Mouse (Mus musculus): ENCODE results near the gene Traf1.

Gene Traf1

GRCm38 (mm10) chr2:34966243-34966934 lies 4.8 kb upstream of the Traf1 start:
- DNase-seq (ENCODE audit: low spot score in 2 of 2), result no peak

- no peak for DNase-seq (ENCODE audit: low spot score in 2 of 2)
Observed at GRCm38 (mm10) chr2:34965806-34966205, 4.2 kb upstream of the Traf1 start.

- peak; percentile 41 to 83 for DNase-seq (ENCODE audit: low spot score in 2 of 2)
Observed at GRCm38 (mm10) chr2:34965293-34965692, 3.7 kb upstream of the Traf1 start.

GRCm38 (mm10) chr2:34964651-34965050 lies 3.1 kb upstream of the Traf1 start:
- DNase-seq (ENCODE audit: low spot score in 2 of 2), result no peak

GRCm38 (mm10) chr2:34964230-34964629 lies 2.7 kb upstream of the Traf1 start:
- no peak for DNase-seq (ENCODE audit: low spot score in 2 of 2)

- DNase-seq (ENCODE audit: low spot score in 2 of 2), result peak in 1 of 2 experiments; percentile 79
Observed at GRCm38 (mm10) chr2:34963371-34963956, 1.9 kb upstream of the Traf1 start.

GRCm38 (mm10) chr2:34962893-34963292 lies 1.3 kb upstream of the Traf1 start:
- DNase-seq (ENCODE audit: low spot score in 2 of 2), result peak in 1 of 2 experiments; percentile 35

GRCm38 (mm10) chr2:34962211-34962610 lies 639 bp upstream of the Traf1 start:
- DNase-seq (ENCODE audit: low spot score in 2 of 2), result no peak

GRCm38 (mm10) chr2:34960966-34961365 lies 606 bp downstream of the Traf1 start:
- DNase-seq (ENCODE audit: low spot score in 2 of 2), result no peak

- no peak for DNase-seq (ENCODE audit: low spot score in 2 of 2)
Observed at GRCm38 (mm10) chr2:34960466-34960865, 1.1 kb downstream of the Traf1 start.

- DNase-seq (ENCODE audit: low spot score in 2 of 2), result no peak
Observed at GRCm38 (mm10) chr2:34958582-34958981, 3.0 kb downstream of the Traf1 start.

- DNase-seq (ENCODE audit: low spot score in 2 of 2), result no peak
Observed at GRCm38 (mm10) chr2:34958036-34958435, 3.5 kb downstream of the Traf1 start.

- no peak for DNase-seq (ENCODE audit: low spot score in 2 of 2)
Observed at GRCm38 (mm10) chr2:34957405-34957804, 4.2 kb downstream of the Traf1 start.

- DNase-seq (ENCODE audit: low spot score in 2 of 2), result no peak
Observed at GRCm38 (mm10) chr2:34956941-34957340, 4.6 kb downstream of the Traf1 start.

GRCm38 (mm10) chr2:34954344-34954743 lies 7.2 kb downstream of the Traf1 start:
- DNase-seq (ENCODE audit: low spot score in 2 of 2), result no peak

GRCm38 (mm10) chr2:34953547-34954116 lies 7.9 kb downstream of the Traf1 start:
- DNase-seq (ENCODE audit: low spot score in 2 of 2), result no peak

GRCm38 (mm10) chr2:34953018-34953417 lies 8.6 kb downstream of the Traf1 start:
- peak in 1 of 2 experiments; percentile 34 for DNase-seq (ENCODE audit: low spot score in 2 of 2)

GRCm38 (mm10) chr2:34951469-34951868 lies 10.1 kb downstream of the Traf1 start:
- DNase-seq (ENCODE audit: low spot score in 2 of 2), result no peak

- DNase-seq (ENCODE audit: low spot score in 2 of 2), result no peak
Observed at GRCm38 (mm10) chr2:34948622-34949021, 12.9 kb downstream of the Traf1 start.

GRCm38 (mm10) chr2:34946046-34946445 lies 15.5 kb downstream of the Traf1 start:
- DNase-seq (ENCODE audit: low spot score in 2 of 2), result no peak

- DNase-seq (ENCODE audit: low spot score in 2 of 2), result no peak
Observed at GRCm38 (mm10) chr2:34945580-34945979, 16.0 kb downstream of the Traf1 start.

GRCm38 (mm10) chr2:34944761-34945160 lies 16.8 kb downstream of the Traf1 start:
- DNase-seq (ENCODE audit: low spot score in 2 of 2), result peak; percentile 56 to 90

- no peak for DNase-seq (ENCODE audit: low spot score in 2 of 2)
Observed at GRCm38 (mm10) chr2:34943556-34944120, 17.9 kb downstream of the Traf1 start.

Measured in spleen, postnatal 10 days (tissue).